Mouse (Mus musculus) layer of hippocampus, adult 2 months (tissue): Measurements from ENCODE around the gene Lrrc40. TPM values are rescaled to one million over a fixed set of nuclear protein-coding genes. Genes with fewer than 3 reads are reported as not detected.
A peak's percentile ranks its signal among the peaks of the same experiment; 100 is the strongest.

Experiments
- DNase-seq, 2 experiments: peaks; one replicate each; pipeline ENCODE4 v3.0.0; 2022; ENCODE audit warnings: low spot score in 2 of 2
- H3K27ac ChIP-seq: fragments of 200-600 bp; 2 replicates; pipeline ENCODE4 v1.8.1; 2022
- H3K4me3 ChIP-seq: fragments of 200-600 bp; 2 replicates; pipeline ENCODE4 v1.8.1; 2022; ENCODE audit warnings: mild to moderate bottlenecking
- CTCF ChIP-seq: fragments of 200-600 bp; conservative IDR thresholded peaks from 2 replicates; pipeline ENCODE4 v1.8.1; 2022; ENCODE audit warnings: antibody characterized with exemption, mild to moderate bottlenecking, moderate library complexity
- total RNA-seq, 2 experiments: library from RNA; stranded (reverse); gene quantifications; 2 replicates each; pipeline ENCODE4 v1.2.3; 2021

Lrrc40 gene
- total RNA-seq, 2 experiments from 2014 or later: 28.1 to 30.1 TPM

DNA sequence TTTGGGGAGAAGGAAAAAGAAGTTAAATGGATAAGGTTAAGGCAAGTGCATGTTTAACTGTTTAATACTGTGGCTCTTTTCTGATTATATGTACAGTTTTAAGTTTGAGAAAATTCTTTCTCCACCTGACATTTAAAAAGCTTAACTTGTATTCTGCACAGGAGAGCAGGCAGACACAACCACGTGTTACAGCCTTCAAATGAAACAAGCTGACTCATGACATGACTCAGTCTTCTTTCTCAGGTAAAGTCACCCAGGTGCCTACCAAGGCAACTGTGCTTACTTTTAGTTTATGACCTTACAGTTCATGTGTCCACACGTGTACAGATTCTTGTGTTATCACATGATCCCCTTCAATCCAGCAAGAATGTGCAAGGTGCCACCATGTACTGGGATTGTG is 67.0 kb downstream of the Lrrc40 start:
- Histone ChIP-seq H3K4me3 (no peak overlapping the region), H3K27ac (no peak overlapping the region)
- DNase-seq: no peak
- TF ChIP-seq CTCF: no peak

DNA sequence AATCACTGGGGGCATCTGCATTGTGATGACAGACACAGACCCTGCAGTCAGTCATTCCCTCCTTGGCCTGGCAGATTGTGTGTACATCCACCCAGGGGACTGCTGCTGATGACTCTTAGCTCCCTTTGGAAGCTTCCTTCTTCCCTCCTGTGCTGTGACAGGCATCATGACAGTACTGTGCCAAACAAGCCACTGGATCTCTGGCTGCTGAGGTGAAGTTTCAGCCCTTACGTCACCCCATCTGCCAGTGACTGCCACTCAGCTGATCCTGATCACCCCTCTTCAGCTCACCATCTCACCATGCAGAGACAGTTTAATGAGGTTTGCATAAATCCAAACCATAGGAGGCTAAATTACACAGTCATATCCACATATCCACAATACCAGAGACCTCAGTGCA is 68.8 kb downstream of the Lrrc40 start:
- TF ChIP-seq CTCF: no peak
- DNase-seq: no peak
- Histone ChIP-seq H3K4me3 (no peak overlapping the region), H3K27ac (peak overlapping the region; percentile 41)

Other genes starting within 250 kb of the Lrrc40 start
- gene Cth, start 111.6 kb upstream of the Lrrc40 start, total RNA-seq: 1 to 10 TPM; 6.5 to 6.6 TPM
- 100 to 1,000 TPM in 1 of 2 experiments, 10 to 100 TPM in 1; 96.8 to 103 TPM for gene Ankrd13c, start 89.4 kb upstream of the Lrrc40 start, total RNA-seq
- 100 to 1,000 TPM; 194 to 207 TPM for gene Srsf11, start within 50 bp of the Lrrc40 start, total RNA-seq